Mouse (Mus musculus) megakaryocyte, adult 5-6 weeks (primary cell): ENCODE data around the gene Rcn2. TPM values are rescaled to one million over a fixed set of nuclear protein-coding genes. Genes with fewer than 3 reads are reported as not detected.

Source experiments
- ATAC-seq: 2 replicates; pipeline ENCODE4 v1.8.0; 2016; ENCODE audit warnings: mild to moderate bottlenecking, inconsistent platforms; ENCODE audit not compliant: poor library complexity, severe bottlenecking
- total RNA-seq, 2 experiments: library from RNA; stranded (forward) in 1 of 2; stranded (reverse) in 1 of 2; fragments of 153-499, 151-499 nt in 1 of 2; fragments of 221-1000, 200-1000 nt in 1 of 2; gene quantifications; 2 replicates each; pipeline versions ENCODE4 v1.2.3 to v1.2.4; 2015 to 2017

Gene Rcn2
- total RNA-seq, 2 experiments from 2014 or later: 26.9 to 43.2 TPM

GRCm38 (mm10) chr9:56090546-56091225, 49.0 kb downstream of the Rcn2 start:
- no peak for ATAC-seq

GRCm38 (mm10) chr9:56092102-56092501, 50.5 kb downstream of the Rcn2 start:
- no peak for ATAC-seq

GRCm38 (mm10) chr9:56097584-56098298, 56.1 kb downstream of the Rcn2 start:
- peak; percentile 70 for ATAC-seq

DNA sequence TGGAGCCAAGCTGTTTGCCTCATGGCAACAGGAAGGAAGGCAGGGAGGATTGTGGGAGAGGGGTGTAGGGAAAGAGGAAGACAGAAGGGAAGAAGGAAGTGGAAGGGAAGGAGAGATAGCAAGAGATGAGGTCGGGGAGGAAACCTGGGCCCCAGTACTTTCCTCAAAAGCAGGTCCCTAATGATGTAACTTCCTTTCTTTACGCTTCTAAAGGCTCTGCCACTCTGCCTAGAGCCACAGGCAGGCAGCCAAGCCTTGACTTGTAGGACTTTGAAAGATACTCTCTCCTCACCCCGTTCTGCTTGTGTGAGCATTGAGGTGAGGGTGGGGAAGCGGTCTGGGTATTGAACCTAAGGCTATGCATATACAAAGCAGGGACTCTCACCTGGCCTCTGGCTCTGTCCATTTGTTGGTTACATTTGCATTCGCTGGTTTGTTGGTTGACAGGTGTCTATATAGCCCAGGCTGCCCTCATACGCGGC, 58.4 kb downstream of the Rcn2 start:
- ATAC-seq: peak; percentile 39

DNA sequence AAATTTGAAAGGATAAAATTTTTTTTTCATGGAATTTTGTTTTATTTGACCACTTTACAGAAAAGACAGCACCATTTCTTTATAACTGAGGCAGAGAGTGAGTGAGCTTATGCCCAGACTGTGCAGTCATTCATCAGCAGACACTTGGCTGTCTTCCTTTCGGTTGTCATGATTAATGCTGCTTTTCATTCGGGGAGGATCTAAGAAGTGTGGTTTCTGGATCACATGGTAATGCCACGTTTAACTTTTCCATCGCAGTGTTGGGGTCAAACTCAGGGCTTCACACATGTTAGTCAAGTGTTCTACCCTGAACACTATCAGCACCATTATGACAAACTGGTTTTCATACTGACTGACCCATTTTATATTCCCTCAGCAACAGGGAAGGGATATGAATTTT, 59.4 kb downstream of the Rcn2 start:
- ATAC-seq: no peak

- ATAC-seq: peak; percentile 27; the same call in 1 of the 2 replicates
Measured at GRCm38 (mm10) chr9:56104921-56105320, 63.3 kb downstream of the Rcn2 start.

DNA sequence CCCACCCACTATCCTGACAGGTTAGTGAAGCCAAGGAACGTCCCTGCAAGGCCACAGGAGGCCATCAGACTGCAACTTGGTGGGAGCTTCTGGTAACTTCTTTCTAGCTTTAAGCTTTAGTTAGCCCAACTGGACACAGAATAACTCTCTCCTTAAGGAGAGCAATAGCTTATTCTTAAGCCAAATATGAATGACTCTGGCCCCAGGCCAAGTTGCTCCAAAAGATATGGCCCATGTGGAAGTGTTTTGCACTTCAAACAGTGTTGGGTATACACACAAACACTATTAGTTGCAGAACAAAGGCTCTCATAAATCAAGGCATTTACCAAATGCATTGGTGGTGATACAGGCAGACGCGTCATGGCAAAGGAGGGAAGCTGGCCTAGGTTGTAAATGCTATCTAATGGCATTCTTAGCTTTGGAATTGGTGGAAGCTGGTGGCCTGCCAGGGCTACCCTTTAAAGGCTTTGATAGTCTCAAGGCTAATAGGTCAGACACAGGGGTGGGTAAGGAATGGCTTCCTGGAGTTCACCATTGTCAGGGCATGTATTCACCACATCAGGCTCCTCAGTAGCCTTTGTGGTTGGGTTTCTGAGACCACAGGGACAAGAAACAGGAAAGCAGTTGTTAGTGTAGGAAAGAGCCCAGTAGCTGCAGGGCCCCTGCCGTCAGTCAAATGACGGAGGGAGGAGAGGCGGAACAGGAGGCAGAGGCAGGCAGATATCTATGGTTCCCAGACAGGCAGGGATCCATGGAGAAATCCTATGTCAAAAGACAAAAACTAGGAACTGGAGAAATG, 64.8 kb downstream of the Rcn2 start:
- no peak for ATAC-seq

DNA sequence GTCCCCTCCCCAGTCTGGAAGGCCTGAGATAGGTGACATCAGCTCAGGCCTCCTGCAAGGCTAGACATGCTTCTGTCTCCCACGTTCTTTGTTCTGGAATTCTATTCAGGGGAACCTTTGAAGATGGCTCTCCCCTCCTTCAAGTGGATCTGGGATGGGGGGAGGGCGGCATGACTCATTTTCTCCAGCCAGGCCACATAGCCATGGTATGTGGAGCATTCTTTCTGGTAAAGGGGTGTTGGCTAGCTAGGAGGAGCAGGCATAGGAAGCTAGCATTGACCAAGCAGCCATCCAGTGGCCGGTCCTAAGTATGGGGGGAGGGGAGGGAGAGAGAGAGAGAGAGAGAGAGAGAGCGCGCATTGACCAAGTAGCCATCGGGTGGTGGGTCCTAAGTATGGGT, 65.9 kb downstream of the Rcn2 start:
- no peak for ATAC-seq

- peak; percentile 81 for ATAC-seq
Measured at GRCm38 (mm10) chr9:56108174-56108573, 66.5 kb downstream of the Rcn2 start.

Other genes with a start within 250 kb of the Rcn2 start
- 7.7 and 8.2 TPM in 2 replicates for gene Scaper, start 103.7 kb upstream of the Rcn2 start, total RNA-seq (2015)
- 14.3 and 18.5 TPM in 2 replicates for gene Scaper, start 103.7 kb upstream of the Rcn2 start, total RNA-seq (2017)
- gene 4930563M21Rik, start 31.3 kb upstream of the Rcn2 start, total RNA-seq (2015): not detected in 2 replicates
- not detected in 2 replicates for gene 4930563M21Rik, start 31.3 kb upstream of the Rcn2 start, total RNA-seq (2017)
- gene Pstpip1, start 48.1 kb downstream of the Rcn2 start, total RNA-seq (2015): 59.2 and 61.2 TPM in 2 replicates
- 223 and 227 TPM in 2 replicates for gene Pstpip1, start 48.1 kb downstream of the Rcn2 start, total RNA-seq (2017)
- 22.5 and 28.9 TPM in 2 replicates for gene Tspan3, start 123.6 kb downstream of the Rcn2 start, total RNA-seq (2015)
- gene Tspan3, start 123.6 kb downstream of the Rcn2 start, total RNA-seq (2017): 17.9 and 20.4 TPM in 2 replicates